Mouse (Mus musculus): ENCODE measurements around the gene Arpc3. TPM values are rescaled to one million over a fixed set of nuclear protein-coding genes. Genes with fewer than 3 reads are reported as not detected.
A peak's percentile ranks its signal among the peaks of the same experiment; 100 is the strongest.

Gene Arpc3
- polyA plus RNA-seq, 1 experiment from 2014 or later, result 103 TPM

- Histone ChIP-seq H3K27ac (no peak overlapping the region), H3K9ac (no peak overlapping the region), H3K4me1 (replicated peaks) (peaks cover 9% of the 10 kb centered on the region), H3K36me3 (peaks cover 41% of the 10 kb centered on the region), H3K9me3 (replicated peaks) (no peaks in the 10 kb centered on the region), H3K27me3 (no peaks in the 10 kb centered on the region), H3K4me2 (no peak overlapping the region), H3K4me3 (no peak overlapping the region)
- WGBS, result 77% methylated on average over 4 of the region's 4 CpGs
- ATAC-seq (replicated peaks; ENCODE audit: insufficient number of reproducible peaks, insufficient read depth, low FRiP score, low read depth), result no peak
These were observed 14.4 kb upstream of the Arpc3 start for GRCm38 (mm10) chr5:122377101-122377833.

- no peaks in the 10 kb centered on the region for H3K27me3 ChIP-seq
These were observed 13.5 kb upstream of the Arpc3 start for GRCm38 (mm10) chr5:122378171-122378570.

DNA sequence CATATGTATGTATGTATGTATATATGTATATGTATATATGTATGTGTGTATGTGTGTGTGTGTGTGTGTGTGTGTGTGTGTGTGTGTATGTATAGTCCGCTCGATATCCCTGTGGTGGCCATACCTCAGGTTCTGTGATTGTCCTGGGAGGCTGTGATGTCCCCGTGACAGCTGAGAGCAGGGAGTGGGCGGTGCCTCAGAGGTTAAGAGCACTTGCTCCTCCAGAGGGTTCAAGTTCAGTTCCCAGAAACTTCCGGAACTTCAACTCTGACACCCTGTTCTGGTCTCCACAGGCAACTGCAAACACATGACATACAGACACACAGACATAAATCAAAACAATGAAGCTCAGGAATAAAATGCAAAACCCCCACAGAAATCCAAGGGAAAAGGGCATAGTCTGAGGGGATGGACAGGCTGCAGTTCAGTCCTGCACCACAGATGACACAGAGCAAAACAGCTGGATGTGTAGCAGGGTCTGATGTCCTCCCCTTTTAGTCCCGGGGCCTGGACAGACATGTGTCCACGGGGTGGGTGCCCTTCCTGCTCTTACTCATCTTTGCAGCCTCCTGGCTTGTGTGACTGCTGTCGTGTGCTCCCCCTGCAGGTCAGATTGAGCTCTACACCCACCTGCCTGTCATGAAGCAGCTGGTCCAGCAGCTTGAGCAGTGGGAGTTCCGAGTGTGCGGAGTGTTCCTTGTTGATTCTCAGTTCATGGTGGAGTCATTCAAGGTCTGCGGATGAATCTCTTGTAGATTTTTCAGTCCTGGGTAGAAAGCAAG lies 12.1 kb upstream of the Arpc3 start:
- 53% methylated on average over 11 of the region's 11 CpGs for WGBS
- no peak overlapping the region for H3K9ac ChIP-seq
- no peaks in the 10 kb centered on the region for H3K9me3 ChIP-seq (replicated peaks)
- no peak overlapping the region for H3K4me3 ChIP-seq
- peaks cover 46% of the 10 kb centered on the region for H3K36me3 ChIP-seq
- H3K27me3 ChIP-seq, result no peaks in the 10 kb centered on the region
- peaks cover 4% of the 10 kb centered on the region for H3K4me1 ChIP-seq (replicated peaks)
- no peak overlapping the region for H3K27ac ChIP-seq
- 0 out of 2 replicates have a peak, but pooled peaks have one; percentile 39 for ATAC-seq (replicated peaks; ENCODE audit: insufficient number of reproducible peaks, insufficient read depth, low FRiP score, low read depth)
- H3K4me2 ChIP-seq, result no peak overlapping the region

More at GRCm38 (mm10) chr5:122378171-122378570, 13.5 kb upstream of the Arpc3 start:
- 93% methylated on average over 12 of the region's 12 CpGs for WGBS
- H3K4me1 ChIP-seq (replicated peaks), result peaks cover 5% of the 10 kb centered on the region
- H3K4me2 ChIP-seq, result no peak overlapping the region
- no peak overlapping the region for H3K4me3 ChIP-seq
- peaks cover 46% of the 10 kb centered on the region for H3K36me3 ChIP-seq
- H3K27ac ChIP-seq, result no peak overlapping the region
- H3K9me3 ChIP-seq (replicated peaks), result no peaks in the 10 kb centered on the region
- H3K9ac ChIP-seq, result no peak overlapping the region
- no peak for ATAC-seq (replicated peaks; ENCODE audit: insufficient number of reproducible peaks, insufficient read depth, low FRiP score, low read depth)

DNA sequence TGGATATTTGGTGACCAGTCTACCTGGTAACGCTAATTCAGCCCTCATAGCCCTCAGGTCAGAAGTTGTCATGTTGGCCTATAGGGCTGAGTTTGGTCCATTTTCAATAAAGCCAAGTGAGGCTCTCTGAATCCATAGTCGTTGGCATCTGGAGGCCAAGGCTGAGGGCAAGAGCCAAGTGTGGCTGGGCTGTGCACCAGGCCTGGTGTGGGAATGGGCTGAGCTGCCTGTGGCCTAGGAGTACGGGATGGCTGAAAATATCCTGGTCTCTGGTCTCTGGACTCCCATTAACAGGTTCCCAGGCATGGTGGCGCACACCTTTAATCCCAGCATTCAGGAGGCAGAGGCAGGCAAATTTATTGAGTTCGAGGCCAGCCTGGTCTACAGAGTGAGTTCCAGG lies 1.7 kb upstream of the Arpc3 start:
- ATAC-seq (replicated peaks; ENCODE audit: insufficient number of reproducible peaks, insufficient read depth, low FRiP score, low read depth), result no peak
- H3K27me3 ChIP-seq, result no peaks in the 10 kb centered on the region
- no peak overlapping the region for H3K9ac ChIP-seq
- H3K36me3 ChIP-seq, result no peaks in the 10 kb centered on the region; the same call in 1 of the 2 replicates
- H3K4me2 ChIP-seq, result no peak overlapping the region
- H3K4me3 ChIP-seq, result no peak overlapping the region
- no peaks in the 10 kb centered on the region for H3K9me3 ChIP-seq (replicated peaks)
- peaks cover 9% of the 10 kb centered on the region for H3K4me1 ChIP-seq (replicated peaks)
- WGBS, result 84% methylated on average over 5 of the region's 5 CpGs
- no peak overlapping the region for H3K27ac ChIP-seq

- Histone ChIP-seq H3K36me3 (no peaks in the 10 kb centered on the region; the same call in 1 of the 2 replicates), H3K27ac (no peak overlapping the region), H3K27me3 (no peaks in the 10 kb centered on the region), H3K4me2 (no peak overlapping the region), H3K9ac (no peak overlapping the region), H3K4me1 (replicated peaks) (peaks cover 9% of the 10 kb centered on the region), H3K4me3 (no peak overlapping the region), H3K9me3 (replicated peaks) (no peaks in the 10 kb centered on the region)
- no peak for ATAC-seq (replicated peaks; ENCODE audit: insufficient number of reproducible peaks, insufficient read depth, low FRiP score, low read depth)
These were observed 1.0 kb upstream of the Arpc3 start for GRCm38 (mm10) chr5:122390671-122391070.

DNA sequence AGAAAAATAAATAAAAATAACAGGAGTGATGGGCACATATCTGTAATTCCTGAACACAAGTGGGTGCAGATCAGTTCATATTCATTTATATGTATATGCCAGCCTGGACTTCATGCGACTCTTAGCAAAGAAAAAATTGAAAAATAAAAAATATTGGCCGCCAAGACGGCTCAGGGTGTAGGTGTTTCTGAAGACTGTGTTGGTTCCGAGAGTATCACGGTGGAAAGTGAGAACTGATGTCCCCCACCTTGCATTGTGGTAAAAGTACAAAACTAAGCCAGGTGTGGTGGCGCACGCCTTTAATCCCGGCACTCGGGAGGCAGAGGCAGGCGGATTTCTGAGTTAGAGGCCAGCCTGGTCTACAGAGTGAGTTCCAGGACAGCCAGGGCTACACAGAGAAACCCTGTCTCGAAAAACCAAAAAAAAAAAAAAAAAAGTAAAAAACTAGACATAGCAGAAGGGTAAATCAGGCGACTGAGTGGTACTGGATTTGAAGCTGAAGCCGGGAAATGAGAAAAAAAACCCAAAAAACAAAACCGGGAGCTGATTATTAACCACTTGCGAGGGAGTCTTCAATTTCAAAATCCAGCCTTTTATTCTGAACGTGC lies 396 bp upstream of the Arpc3 start:
- Histone ChIP-seq H3K4me1 (replicated peaks) (peaks cover 9% of the 10 kb centered on the region), H3K4me2 (peak overlapping the region; percentile 73), H3K4me3 (peak overlapping the region; percentile 75), H3K9me3 (replicated peaks) (no peaks in the 10 kb centered on the region), H3K27me3 (no peaks in the 10 kb centered on the region), H3K36me3 (no peaks in the 10 kb centered on the region; the same call in 1 of the 2 replicates), H3K27ac (peak overlapping the region; percentile 64), H3K9ac (no peak overlapping the region)
- WGBS, result 53% methylated on average over 16 of the region's 16 CpGs
- no peak for ATAC-seq (replicated peaks; ENCODE audit: insufficient number of reproducible peaks, insufficient read depth, low FRiP score, low read depth)

DNA sequence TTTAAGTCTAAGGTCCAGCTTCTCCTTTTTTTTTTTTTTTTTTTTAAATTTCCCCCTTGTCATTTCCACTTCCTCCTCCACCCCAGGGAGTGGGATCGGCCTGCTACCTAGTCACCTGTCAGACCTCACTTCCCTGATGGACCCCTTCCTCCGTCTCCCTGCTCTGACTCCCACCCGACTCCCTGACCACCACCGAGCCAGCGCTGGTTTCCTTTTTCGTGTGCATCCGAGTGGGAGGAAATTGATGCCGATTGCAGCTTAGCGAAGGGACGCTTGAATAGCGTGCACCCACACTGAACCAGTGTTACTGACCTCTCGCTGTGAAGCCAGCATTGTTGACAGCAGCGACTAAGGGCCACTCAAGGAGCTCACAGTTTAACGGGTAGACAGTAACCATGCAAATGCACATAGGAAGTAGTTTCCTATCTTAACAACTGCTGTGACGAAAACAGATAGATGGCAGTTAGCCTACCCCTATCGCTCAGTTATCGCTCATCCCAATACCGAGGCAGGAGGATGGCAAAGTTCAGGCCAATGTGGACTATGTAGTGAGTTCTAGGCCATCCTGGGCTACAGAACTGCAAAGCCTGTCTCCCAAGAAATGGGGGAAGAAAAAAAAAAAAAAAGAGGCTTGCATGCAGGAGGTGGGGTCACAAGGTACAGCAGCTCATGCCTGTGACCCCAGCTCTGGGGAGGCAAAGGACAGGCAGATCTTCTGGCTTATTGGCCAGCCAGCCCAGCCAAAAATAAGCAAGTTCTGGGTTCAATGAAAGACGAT lies 738 bp downstream of the Arpc3 start:
- peak; percentile 38; the same call in 1 of the 2 replicates for ATAC-seq (replicated peaks; ENCODE audit: insufficient number of reproducible peaks, insufficient read depth, low FRiP score, low read depth)
- Histone ChIP-seq H3K36me3 (no peaks in the 10 kb centered on the region; the same call in 1 of the 2 replicates), H3K27ac (peak overlapping the region; percentile 64), H3K27me3 (no peaks in the 10 kb centered on the region), H3K4me3 (peak overlapping the region; percentile 75), H3K9me3 (replicated peaks) (no peaks in the 10 kb centered on the region), H3K4me2 (peak overlapping the region; percentile 73), H3K4me1 (replicated peaks) (peaks cover 11% of the 10 kb centered on the region), H3K9ac (peak overlapping the region; percentile 79)
- 9% methylated on average over 19 of the region's 19 CpGs for WGBS

DNA sequence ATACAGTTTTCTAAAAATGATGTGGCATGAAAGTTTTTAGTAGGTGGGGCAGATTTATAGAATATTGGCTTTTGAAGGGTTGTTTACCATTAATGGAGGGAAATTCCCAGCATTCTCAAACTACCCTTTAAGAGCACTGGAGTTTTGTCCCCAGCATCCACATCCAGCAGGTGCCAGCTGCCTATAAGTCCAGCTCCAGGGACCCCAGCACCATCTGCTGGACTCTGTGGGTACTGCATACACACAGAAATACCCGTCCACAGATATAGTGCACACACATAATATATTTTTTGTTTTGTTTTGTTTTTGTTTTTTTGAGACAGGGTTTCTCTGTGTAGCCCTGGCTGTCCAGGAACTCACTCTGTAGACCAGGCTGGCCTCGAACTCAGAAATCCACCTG lies 2.2 kb downstream of the Arpc3 start:
- Histone ChIP-seq H3K27me3 (no peaks in the 10 kb centered on the region), H3K27ac (no peak overlapping the region), H3K9ac (no peak overlapping the region), H3K4me2 (no peak overlapping the region), H3K36me3 (no peaks in the 10 kb centered on the region; the same call in 1 of the 2 replicates), H3K9me3 (replicated peaks) (no peaks in the 10 kb centered on the region), H3K4me1 (replicated peaks) (peaks cover 18% of the 10 kb centered on the region), H3K4me3 (no peak overlapping the region)
- WGBS, result 53% methylated on average over 2 of the region's 2 CpGs
- ATAC-seq (replicated peaks; ENCODE audit: insufficient number of reproducible peaks, insufficient read depth, low FRiP score, low read depth), result no peak

- Histone ChIP-seq H3K27ac (peak overlapping the region; percentile 82), H3K9me3 (replicated peaks) (no peaks in the 10 kb centered on the region), H3K9ac (no peak overlapping the region), H3K27me3 (no peaks in the 10 kb centered on the region), H3K4me1 (replicated peaks) (peaks cover 37% of the 10 kb centered on the region), H3K4me3 (no peak overlapping the region), H3K4me2 (no peak overlapping the region), H3K36me3 (peaks cover 5% of the 10 kb centered on the region; the same call in 1 of the 2 replicates)
- ATAC-seq (replicated peaks; ENCODE audit: insufficient number of reproducible peaks, insufficient read depth, low FRiP score, low read depth), result peak; percentile 25; the same call in 1 of the 2 replicates
- 69% methylated on average over 10 of the region's 10 CpGs for WGBS
These were observed 5.1 kb downstream of the Arpc3 start for GRCm38 (mm10) chr5:122396791-122397190.

DNA sequence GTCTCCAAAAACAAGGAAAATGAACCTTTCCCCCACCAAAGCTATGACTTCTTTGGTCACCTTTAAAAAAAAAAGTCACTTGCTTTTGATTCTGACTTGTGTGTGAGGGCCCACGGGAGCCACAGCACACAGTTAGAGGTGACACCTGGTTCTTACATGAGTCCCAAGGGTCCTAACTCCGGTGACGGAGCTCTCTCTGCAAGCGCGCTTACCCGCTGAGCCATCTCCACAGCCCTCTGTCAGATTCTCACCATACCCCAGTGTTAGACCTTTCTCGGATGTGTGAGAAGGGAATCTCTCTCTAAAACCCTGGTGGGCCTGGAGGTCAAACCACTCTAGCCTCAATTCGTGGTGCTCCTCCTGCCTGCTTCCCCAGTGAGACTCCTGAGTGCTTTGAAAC lies 5.8 kb downstream of the Arpc3 start:
- peak overlapping the region; percentile 82 for H3K27ac ChIP-seq
- no peaks in the 10 kb centered on the region for H3K9me3 ChIP-seq (replicated peaks)
- 91% methylated on average over 8 of the region's 8 CpGs for WGBS
- peaks cover 39% of the 10 kb centered on the region for H3K4me1 ChIP-seq (replicated peaks)
- no peak overlapping the region for H3K9ac ChIP-seq
- ATAC-seq (replicated peaks; ENCODE audit: insufficient number of reproducible peaks, insufficient read depth, low FRiP score, low read depth), result no peak
- H3K27me3 ChIP-seq, result no peaks in the 10 kb centered on the region
- no peak overlapping the region for H3K4me2 ChIP-seq
- H3K4me3 ChIP-seq, result no peak overlapping the region
- peaks cover 5% of the 10 kb centered on the region; the same call in 1 of the 2 replicates for H3K36me3 ChIP-seq

All from heart, embryonic 15.5 days (tissue).